Mouse (Mus musculus) myocyte (in vitro differentiated cells): ENCODE measurements around the gene Creb3l2.

Experiments used
- E2F4 ChIP-seq: IDR thresholded peaks from one replicate; pipeline ENCODE4 v1.6.1; 2011; ENCODE audit warnings: mild to moderate bottlenecking, control low read depth, moderate library complexity; ENCODE audit not compliant: insufficient read depth
- MAX ChIP-seq: IDR thresholded peaks from one replicate; pipeline ENCODE4 v1.6.1; 2011; ENCODE audit warnings: low read depth, mild to moderate bottlenecking, control low read depth
- MYOD1 ChIP-seq, 3 experiments: IDR thresholded peaks; one replicate each; pipeline ENCODE4 v1.6.1; 2011; ENCODE audit warnings: control low read depth in 2 of 3, low read depth in 2 of 3, mild to moderate bottlenecking in 2 of 3, moderate library complexity in 1 of 3; ENCODE audit not compliant: insufficient read length in 2 of 3, control insufficient read depth in 1 of 3
- MYOG ChIP-seq, 3 experiments: IDR thresholded peaks; one replicate each; pipeline ENCODE4 v1.6.1; 2011; ENCODE audit warnings: control low read depth in 2 of 3, low read depth in 2 of 3, mild to moderate bottlenecking in 2 of 3; ENCODE audit not compliant: insufficient read length in 2 of 3, control insufficient read depth in 1 of 3, insufficient read depth in 1 of 3
- POLR2A ChIP-seq: IDR thresholded peaks from one replicate; pipeline ENCODE4 v1.6.1; 2011; ENCODE audit warnings: low read depth, mild to moderate bottlenecking, control low read depth, moderate library complexity; ENCODE audit not compliant: insufficient read length
- POLR2AphosphoS2 ChIP-seq: IDR thresholded peaks from one replicate; pipeline ENCODE4 v1.6.1; 2011; ENCODE audit warnings: low read depth, control low read depth; ENCODE audit not compliant: insufficient read length
- REST ChIP-seq: IDR thresholded peaks from one replicate; pipeline ENCODE4 v1.6.1; 2011; ENCODE audit warnings: mild to moderate bottlenecking, control low read depth, moderate library complexity; ENCODE audit not compliant: insufficient read depth, insufficient read length
- SRF ChIP-seq: IDR thresholded peaks from one replicate; pipeline ENCODE4 v1.6.1; 2011; ENCODE audit warnings: low read depth; ENCODE audit not compliant: control insufficient read depth, insufficient read length
- TCF12 ChIP-seq: IDR thresholded peaks from one replicate; pipeline ENCODE4 v1.6.1; 2011; ENCODE audit warnings: mild to moderate bottlenecking, control low read depth; ENCODE audit not compliant: poor library complexity, insufficient read depth, severe bottlenecking
- TCF3 ChIP-seq: IDR thresholded peaks from one replicate; pipeline ENCODE4 v1.6.1; 2011; ENCODE audit warnings: low read depth, control low read depth; ENCODE audit not compliant: insufficient read length
- USF1 ChIP-seq: IDR thresholded peaks from one replicate; pipeline ENCODE4 v1.6.1; 2011; ENCODE audit warnings: low read depth, mild to moderate bottlenecking, control low read depth, moderate library complexity

- TF ChIP-seq POLR2A (no peak), MAX (no peak), USF1 (no peak), REST (no peak), MYOD1 (IDR thresholded peaks at IDR 0.05; ENCODE audit: control insufficient read depth in 1 of 3, insufficient read length in 2 of 3, low read depth in 2 of 3) (no peak), E2F4 (no peak), POLR2AphosphoS2 (no peak), MYOG (IDR thresholded peaks at IDR 0.05; ENCODE audit: control insufficient read depth in 1 of 3, insufficient read depth in 1 of 3, insufficient read length in 2 of 3, low read depth in 2 of 3) (no peak), TCF3 (no peak), TCF12 (no peak), SRF (no peak)
These were observed 23.0 kb downstream of the Creb3l2 start for GRCm38 (mm10) chr6:37418931-37419330.
